Mouse (Mus musculus): ENCODE results near the gene Gal.

- no peak for TF ChIP-seq CTCF (IDR thresholded peaks at IDR 0.05; ENCODE audit: low read depth, low read length)
- no peak for TF ChIP-seq POLR2A (IDR thresholded peaks at IDR 0.05; ENCODE audit: borderline replicate concordance, low read depth, low read length)
Observed at GRCm38 (mm10) chr19:3434124-3434523, 19.8 kb upstream of the Gal start.
